Mouse (Mus musculus): ENCODE data around the gene Mms22l. TPM values are rescaled to one million over a fixed set of nuclear protein-coding genes. Genes with fewer than 3 reads are reported as not detected.
"Not testable (repeated sequence)": the region's sequence is repeated elsewhere in the genome, so short reads cannot be mapped to it uniquely, and the experiment has no call there.

Mms22l gene
- total RNA-seq, 2 experiments from 2014 or later = 7.5 to 8.8 TPM

DNA sequence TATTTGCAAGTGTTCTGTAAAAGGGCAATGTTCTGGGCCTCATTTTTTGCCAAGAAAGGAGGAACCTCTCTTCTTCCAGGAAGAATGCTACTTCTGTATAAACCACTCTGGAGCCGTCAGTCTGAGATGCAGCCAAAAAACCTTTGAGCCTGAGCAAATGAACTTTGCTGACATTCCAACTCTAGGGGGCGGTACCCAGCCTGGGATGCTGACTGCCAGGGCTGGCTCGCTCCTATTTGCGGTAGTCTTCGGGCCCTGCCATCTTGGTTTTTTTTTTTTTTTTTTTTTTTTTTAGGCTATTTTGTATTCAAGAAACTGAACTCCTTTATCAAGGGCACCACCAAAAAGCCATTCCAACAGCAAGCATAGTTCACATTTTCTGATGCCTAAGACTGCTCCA lies 124.2 kb downstream of the Mms22l start:
- no peak for DNase-seq

DNA sequence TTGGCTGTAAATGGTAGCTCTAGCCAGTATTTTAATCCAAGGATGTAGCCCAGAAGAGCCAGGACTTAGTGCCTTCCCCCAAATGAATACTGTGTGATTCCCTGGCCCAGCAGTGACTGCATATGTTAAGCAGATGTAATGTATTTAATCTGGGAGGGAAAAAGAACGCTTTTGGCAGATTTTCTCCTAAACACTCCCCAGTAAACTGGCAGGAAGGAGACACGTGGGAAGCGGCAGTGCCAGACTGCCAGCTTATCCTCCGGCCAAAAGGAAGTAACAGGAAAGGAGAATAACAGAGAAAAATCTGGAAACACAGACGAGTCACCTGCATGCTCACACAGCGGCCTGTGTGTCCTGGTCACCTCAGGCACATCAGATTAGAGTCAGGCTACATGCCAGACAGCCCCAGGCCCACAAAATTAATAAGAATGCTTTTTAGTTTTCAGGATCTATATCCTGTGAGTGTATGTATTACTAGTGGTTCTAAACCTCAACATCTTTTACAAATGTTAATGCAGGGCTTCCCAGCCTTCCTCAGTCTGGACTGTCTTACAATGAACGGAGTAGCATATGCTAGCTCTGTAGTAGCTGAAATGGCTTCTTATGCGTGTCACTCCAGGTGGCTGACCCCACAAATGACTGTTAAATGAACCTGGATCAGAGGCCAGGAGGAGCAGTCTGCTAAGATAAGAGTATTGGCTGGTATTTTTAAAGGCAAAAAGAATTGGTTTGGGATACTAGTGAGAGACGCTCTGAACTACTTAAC lies 125.4 kb downstream of the Mms22l start:
- DNase-seq = no peak

- DNase-seq = peak; percentile 58
Observed at GRCm38 (mm10) chr4:24625951-24626584, 129.8 kb downstream of the Mms22l start.

- peak; percentile 36 for DNase-seq
Observed at GRCm38 (mm10) chr4:24626686-24627085, 130.4 kb downstream of the Mms22l start.

- no peak for DNase-seq
Observed at GRCm38 (mm10) chr4:24627871-24628270, 131.6 kb downstream of the Mms22l start.

GRCm38 (mm10) chr4:24630430-24630829 lies 134.2 kb downstream of the Mms22l start:
- no peak for DNase-seq

- DNase-seq = no peak
Observed at GRCm38 (mm10) chr4:24631177-24631911, 135.1 kb downstream of the Mms22l start.

GRCm38 (mm10) chr4:24642306-24642705 lies 146.1 kb downstream of the Mms22l start:
- no peak for DNase-seq

DNA sequence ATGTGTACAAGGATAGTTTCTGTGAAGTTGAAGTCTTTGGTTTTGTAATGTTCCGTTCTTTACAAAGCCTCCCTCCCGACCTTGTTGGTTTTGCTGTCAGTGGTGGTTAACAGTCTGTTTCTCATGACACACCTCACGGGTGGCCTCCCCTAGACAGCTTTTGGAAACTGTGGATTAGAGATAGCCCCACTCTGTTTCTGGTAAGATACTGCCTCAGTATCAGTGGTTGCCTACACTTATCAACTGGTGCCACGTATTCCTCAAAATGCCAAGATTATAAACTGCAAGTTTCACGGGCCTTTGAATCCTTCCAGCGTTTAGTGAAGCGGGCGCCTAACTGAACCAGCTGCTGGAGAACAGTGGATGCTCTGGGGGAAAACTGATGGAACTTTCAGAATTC lies 148.5 kb downstream of the Mms22l start:
- DNase-seq = not testable (repeated sequence)

Measured in adrenal gland, postnatal 10 days (tissue).